Mouse (Mus musculus) ES-Bruce4 (cell line): ENCODE measurements around the gene Cd300ld3. TPM values are rescaled to one million over a fixed set of nuclear protein-coding genes. Genes with fewer than 3 reads are reported as not detected.

ENCODE experiments used
- H3K27ac ChIP-seq: 2 replicates; pipeline ENCODE4 v1.5.1; 2012; ENCODE audit warnings: low read length, inconsistent platforms; ENCODE audit not compliant: insufficient read depth
- H3K27me3 ChIP-seq: 2 replicates; pipeline ENCODE4 v1.6.1; 2012; ENCODE audit warnings: mild to moderate bottlenecking, low read length, inconsistent platforms; ENCODE audit not compliant: control insufficient read depth, poor library complexity, insufficient read depth, severe bottlenecking
- H3K36me3 ChIP-seq: 2 replicates; pipeline ENCODE4 v1.6.1; 2012; ENCODE audit warnings: inconsistent platforms, mild to moderate bottlenecking, low read length, moderate library complexity; ENCODE audit not compliant: control insufficient read depth, poor library complexity, insufficient read depth, severe bottlenecking
- H3K4me1 ChIP-seq: one replicate; pipeline ENCODE4 v1.8.1; 2011; ENCODE audit warnings: low read length; ENCODE audit not compliant: control insufficient read depth, insufficient read depth
- H3K4me3 ChIP-seq: 2 replicates; pipeline ENCODE4 v1.5.1; 2011; ENCODE audit warnings: low read depth, mild to moderate bottlenecking, low read length
- H3K9ac ChIP-seq: 2 replicates; pipeline ENCODE4 v1.6.1; 2012; ENCODE audit warnings: low read depth, mild to moderate bottlenecking, inconsistent platforms; ENCODE audit not compliant: poor library complexity, severe bottlenecking
- H3K9me3 ChIP-seq: replicated peaks from 2 replicates; pipeline ENCODE4 v1.6.1; 2012; ENCODE audit warnings: mild to moderate bottlenecking, low read length, inconsistent platforms; ENCODE audit not compliant: control insufficient read depth, poor library complexity, insufficient read depth, severe bottlenecking
- CTCF ChIP-seq: IDR thresholded peaks from one replicate; pipeline ENCODE4 v1.8.1; 2011; ENCODE audit warnings: low read depth, low read length
- EP300 ChIP-seq: IDR thresholded peaks from 2 replicates; pipeline ENCODE4 v1.6.1; 2011; ENCODE audit warnings: low read depth, low read length; ENCODE audit not compliant: insufficient read depth
- POLR2A ChIP-seq: IDR thresholded peaks from one replicate; pipeline ENCODE4 v1.8.1; 2011; ENCODE audit warnings: low read length; ENCODE audit not compliant: insufficient read depth
- polyA plus RNA-seq: library from polyadenylated mRNA; stranded (reverse); fragments of >200 nt; gene quantifications from 2 replicates; pipeline ENCODE4 v1.2.4, GENCODE M21; 2011; ENCODE audit warnings: low read depth; ENCODE audit not compliant: missing spikeins, insufficient read depth, insufficient read length

Gene Cd300ld3
- polyA plus RNA-seq, 1 experiment, result not detected

DNA sequence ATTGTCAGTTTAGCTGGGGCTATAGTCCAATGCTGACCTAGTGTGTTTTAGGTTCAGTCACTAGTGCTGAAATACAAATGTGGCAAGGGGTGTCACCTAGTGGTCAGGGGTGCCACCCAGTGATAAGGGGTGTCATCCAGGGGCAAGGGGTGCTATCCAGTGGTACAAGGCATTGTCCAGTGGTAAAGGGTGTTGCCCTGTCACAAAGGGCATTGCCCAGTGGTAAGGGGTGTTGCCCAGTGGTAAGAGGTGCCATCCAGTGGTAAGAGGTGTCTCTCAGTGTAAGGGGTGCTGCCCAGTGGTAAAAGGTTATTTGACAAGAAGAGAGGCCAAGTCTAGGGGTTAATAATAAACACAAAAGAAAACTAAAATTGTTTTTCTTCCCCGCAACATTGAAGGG lies 29.2 kb upstream of the Cd300ld3 start:
- H3K4me1 ChIP-seq, result peaks cover 2% of the 10 kb centered on the region
- H3K9me3 ChIP-seq, result no peaks in the 10 kb centered on the region
- TF ChIP-seq CTCF, result no peak
- TF ChIP-seq EP300, result no peak
- no peak for TF ChIP-seq POLR2A
- no peaks in the 10 kb centered on the region for H3K36me3 ChIP-seq
- H3K4me3 ChIP-seq, result no peak overlapping the region
- no peak overlapping the region for H3K9ac ChIP-seq
- no peaks in the 10 kb centered on the region for H3K27me3 ChIP-seq
- H3K27ac ChIP-seq, result no peak overlapping the region

DNA sequence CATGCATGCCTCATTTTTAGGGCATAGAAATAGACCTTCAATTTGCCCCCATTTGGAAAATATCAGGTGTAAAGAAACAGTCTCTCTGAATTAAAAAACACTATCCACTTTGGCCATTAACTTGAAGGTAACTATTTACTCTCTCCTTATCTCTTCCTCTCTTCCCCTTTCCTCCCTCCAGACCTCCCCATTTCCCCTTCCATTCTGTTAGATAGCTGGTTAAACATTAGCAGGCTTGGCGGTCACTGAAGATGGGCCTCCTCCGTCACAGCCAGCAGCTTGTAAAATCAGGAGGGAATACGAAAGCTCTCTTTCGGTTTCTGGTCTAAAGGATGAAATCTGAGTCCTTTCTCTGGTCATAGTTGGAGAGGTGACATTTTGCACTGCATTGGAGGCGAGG lies 27.6 kb upstream of the Cd300ld3 start:
- Histone ChIP-seq H3K27me3 (no peaks in the 10 kb centered on the region), H3K27ac (no peak overlapping the region), H3K4me3 (no peak overlapping the region), H3K9me3 (no peaks in the 10 kb centered on the region), H3K9ac (no peak overlapping the region), H3K36me3 (no peaks in the 10 kb centered on the region), H3K4me1 (peaks cover 5% of the 10 kb centered on the region)
- no peak for TF ChIP-seq CTCF
- TF ChIP-seq EP300, result no peak
- no peak for TF ChIP-seq POLR2A

DNA sequence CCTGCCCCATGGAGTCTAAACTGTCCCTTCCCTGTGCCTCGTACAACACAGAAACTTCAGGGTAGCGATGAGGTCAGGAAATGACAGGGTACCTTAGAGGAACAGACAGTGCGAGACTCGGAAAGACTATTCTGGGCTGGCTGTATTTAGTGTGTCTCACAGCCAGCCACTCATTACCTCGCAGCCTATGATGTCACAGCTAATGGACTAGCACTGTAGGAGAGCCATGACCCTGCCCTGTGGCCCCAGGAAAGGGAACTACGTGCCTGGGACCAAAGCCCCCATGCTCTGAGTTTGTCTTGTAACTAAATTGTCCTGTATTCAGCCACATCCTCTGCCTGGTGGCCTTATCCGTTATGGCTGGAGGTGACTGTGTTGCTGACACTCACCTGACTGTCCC lies 27.2 kb upstream of the Cd300ld3 start:
- no peaks in the 10 kb centered on the region for H3K36me3 ChIP-seq
- TF ChIP-seq POLR2A (no peak), EP300 (no peak), CTCF (no peak)

DNA sequence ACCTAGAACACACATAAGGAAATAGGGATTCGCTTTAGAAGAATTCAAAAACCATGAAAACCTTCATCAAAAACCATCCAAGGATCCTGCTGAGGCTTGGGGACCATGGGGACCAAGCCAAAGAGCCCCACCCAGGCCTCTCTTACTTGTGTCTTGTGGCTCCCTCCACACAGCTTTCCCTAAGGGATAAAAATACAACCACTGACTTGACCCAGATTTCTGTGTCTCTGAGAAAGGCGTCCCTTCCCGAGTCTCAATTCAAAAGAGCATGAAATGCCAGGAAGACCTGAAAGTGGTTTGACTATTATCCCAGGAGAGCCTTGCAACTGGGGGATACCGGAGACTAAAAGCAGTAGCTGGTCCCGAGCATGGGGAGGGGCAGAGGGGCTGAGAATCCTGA lies 24.8 kb upstream of the Cd300ld3 start:
- no peaks in the 10 kb centered on the region for H3K36me3 ChIP-seq
- H3K4me3 ChIP-seq, result no peak overlapping the region
- no peaks in the 10 kb centered on the region for H3K9me3 ChIP-seq
- TF ChIP-seq EP300 (no peak), POLR2A (no peak), CTCF (no peak)
- H3K4me1 ChIP-seq, result peaks cover 5% of the 10 kb centered on the region
- H3K27me3 ChIP-seq, result no peaks in the 10 kb centered on the region
- H3K9ac ChIP-seq, result no peak overlapping the region
- H3K27ac ChIP-seq, result no peak overlapping the region

More for the DNA sequence above, 27.2 kb upstream of the Cd300ld3 start:
- H3K27me3 ChIP-seq, result no peaks in the 10 kb centered on the region
- H3K27ac ChIP-seq, result no peak overlapping the region
- H3K9me3 ChIP-seq, result no peaks in the 10 kb centered on the region
- no peak overlapping the region for H3K4me3 ChIP-seq
- H3K4me1 ChIP-seq, result peaks cover 5% of the 10 kb centered on the region
- H3K9ac ChIP-seq, result no peak overlapping the region

DNA sequence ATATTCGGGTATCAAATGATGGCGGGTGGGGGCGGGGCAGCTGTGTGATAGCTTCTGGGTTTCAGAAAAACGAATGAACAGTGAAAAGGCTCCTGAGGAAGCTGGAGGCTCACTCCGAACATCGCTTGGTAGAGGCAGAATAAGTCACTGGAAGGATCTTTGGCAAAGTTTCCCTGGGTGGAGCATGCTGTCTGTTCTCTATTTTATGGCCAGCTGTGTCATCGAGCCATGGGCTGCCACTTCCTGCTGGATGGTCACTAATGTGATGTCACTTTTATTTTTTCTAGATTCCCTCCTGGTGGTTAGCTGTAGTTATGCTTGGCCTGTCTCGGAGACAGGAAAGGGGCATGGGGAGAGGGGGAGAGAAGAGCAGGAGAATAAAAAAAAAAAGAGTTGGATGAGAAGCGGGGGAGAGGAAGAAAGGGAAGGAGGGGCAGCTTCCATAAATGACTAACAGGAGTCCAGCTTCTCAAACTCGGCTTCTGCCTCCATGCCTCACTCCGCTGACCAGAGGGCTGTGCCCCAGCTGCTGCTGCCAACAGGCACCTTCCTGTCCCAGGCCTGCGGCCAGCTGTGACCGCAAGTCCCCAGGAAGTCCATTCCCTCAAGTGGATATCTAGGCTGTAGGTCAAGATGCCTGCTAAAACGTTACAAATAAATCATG lies 23.6 kb upstream of the Cd300ld3 start:
- Histone ChIP-seq H3K4me3 (no peak overlapping the region), H3K4me1 (peaks cover 5% of the 10 kb centered on the region), H3K9me3 (no peaks in the 10 kb centered on the region), H3K36me3 (no peaks in the 10 kb centered on the region), H3K27ac (no peak overlapping the region), H3K9ac (no peak overlapping the region), H3K27me3 (no peaks in the 10 kb centered on the region)
- no peak for TF ChIP-seq EP300
- no peak for TF ChIP-seq POLR2A
- no peak for TF ChIP-seq CTCF

DNA sequence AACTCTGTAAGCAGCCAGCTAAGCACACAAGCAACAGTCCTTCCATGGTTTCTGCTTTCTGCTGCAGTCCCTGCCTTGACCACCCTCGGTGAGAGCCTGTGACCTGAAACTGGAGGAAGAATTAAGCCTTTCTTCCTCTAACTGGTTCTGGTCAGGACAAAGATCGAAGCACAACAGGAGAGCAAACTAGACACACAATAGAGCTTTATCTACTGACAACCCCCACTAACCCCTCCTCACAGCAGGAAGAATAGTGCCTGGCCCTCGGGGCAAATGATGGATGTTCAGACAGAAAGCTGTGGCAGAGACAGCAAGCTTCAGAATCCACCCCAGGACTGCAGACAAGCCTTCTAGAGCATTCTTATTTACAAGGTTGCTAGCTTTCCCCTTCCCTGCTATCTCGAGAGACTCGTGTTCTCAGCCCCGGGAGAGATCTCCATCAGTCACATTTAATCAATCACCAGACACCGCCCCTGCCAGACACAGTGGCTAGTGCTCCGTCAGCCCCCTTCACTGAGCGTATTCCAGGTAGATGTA lies 22.9 kb upstream of the Cd300ld3 start:
- peaks cover 5% of the 10 kb centered on the region for H3K4me1 ChIP-seq
- H3K9ac ChIP-seq, result no peak overlapping the region
- no peak overlapping the region for H3K4me3 ChIP-seq
- H3K27ac ChIP-seq, result no peak overlapping the region
- no peaks in the 10 kb centered on the region for H3K27me3 ChIP-seq
- no peaks in the 10 kb centered on the region for H3K9me3 ChIP-seq
- no peak for TF ChIP-seq CTCF
- peak; percentile 65; the same call in 1 of the 2 replicates for TF ChIP-seq EP300
- no peaks in the 10 kb centered on the region for H3K36me3 ChIP-seq
